Mouse (Mus musculus): ENCODE results near the gene Gm29609. TPM values are rescaled to one million over a fixed set of nuclear protein-coding genes. Genes with fewer than 3 reads are reported as not detected.
"Not testable (repeated sequence)": the region's sequence is repeated elsewhere in the genome, so short reads cannot be mapped to it uniquely, and the experiment has no call there.

The Gm29609 gene
- polyA plus RNA-seq, 1 experiment: 9.7 TPM

GRCm38 (mm10) chr5:31219474-31219873 lies 39.8 kb upstream of the Gm29609 start:
- TF ChIP-seq POLR2A (IDR thresholded peaks at IDR 0.05; ENCODE audit: control insufficient read depth, low read depth, low read length): no peak
- TF ChIP-seq CTCF (IDR thresholded peaks at IDR 0.05; ENCODE audit: control insufficient read depth, insufficient read depth, insufficient replicate concordance, low read depth, low read length): no peak
- Histone ChIP-seq H3K27ac (ENCODE audit: control insufficient read depth, insufficient read depth, low read depth, low read length) (peak overlapping the region; percentile 99), H3K27me3 (ENCODE audit: control insufficient read depth, insufficient read depth, low read length) (no peaks in the 10 kb centered on the region), H3K4me3 (ENCODE audit: control insufficient read depth, low read depth, low read length) (peak overlapping the region; percentile 99), H3K4me1 (ENCODE audit: control insufficient read depth, insufficient read depth, low read length) (no peaks in the 10 kb centered on the region), H3K36me3 (ENCODE audit: control insufficient read depth, insufficient read depth, low read length) (no peaks in the 10 kb centered on the region)

- TF ChIP-seq CTCF (IDR thresholded peaks at IDR 0.05; ENCODE audit: control insufficient read depth, insufficient read depth, insufficient replicate concordance, low read depth, low read length) (no peak), POLR2A (IDR thresholded peaks at IDR 0.05; ENCODE audit: control insufficient read depth, low read depth, low read length) (no peak)
- H3K27me3 ChIP-seq (ENCODE audit: control insufficient read depth, insufficient read depth, low read length): no peaks in the 10 kb centered on the region
- H3K4me3 ChIP-seq (ENCODE audit: control insufficient read depth, low read depth, low read length): no peak overlapping the region; the same call in 1 of the 2 replicates
- H3K27ac ChIP-seq (ENCODE audit: control insufficient read depth, insufficient read depth, low read depth, low read length): no peak overlapping the region
- no peaks in the 10 kb centered on the region for H3K36me3 ChIP-seq (ENCODE audit: control insufficient read depth, insufficient read depth, low read length)
- no peaks in the 10 kb centered on the region for H3K4me1 ChIP-seq (ENCODE audit: control insufficient read depth, insufficient read depth, low read length)
These were observed 39.4 kb upstream of the Gm29609 start for GRCm38 (mm10) chr5:31219070-31219469.

- no peaks in the 10 kb centered on the region for H3K4me1 ChIP-seq (ENCODE audit: control insufficient read depth, insufficient read depth, low read length)
- H3K27ac ChIP-seq (ENCODE audit: control insufficient read depth, insufficient read depth, low read depth, low read length): no peak overlapping the region
- no peak overlapping the region for H3K4me3 ChIP-seq (ENCODE audit: control insufficient read depth, low read depth, low read length)
- H3K27me3 ChIP-seq (ENCODE audit: control insufficient read depth, insufficient read depth, low read length): no peaks in the 10 kb centered on the region
- no peaks in the 10 kb centered on the region for H3K36me3 ChIP-seq (ENCODE audit: control insufficient read depth, insufficient read depth, low read length)
- TF ChIP-seq POLR2A (IDR thresholded peaks at IDR 0.05; ENCODE audit: control insufficient read depth, low read depth, low read length): no peak
- no peak for TF ChIP-seq CTCF (IDR thresholded peaks at IDR 0.05; ENCODE audit: control insufficient read depth, insufficient read depth, insufficient replicate concordance, low read depth, low read length)
These were observed 38.6 kb upstream of the Gm29609 start for GRCm38 (mm10) chr5:31218294-31218693.

GRCm38 (mm10) chr5:31216554-31216953 lies 36.8 kb upstream of the Gm29609 start:
- not testable (repeated sequence) for H3K27me3 ChIP-seq (ENCODE audit: control insufficient read depth, insufficient read depth, low read length); H3K4me1 ChIP-seq (ENCODE audit: control insufficient read depth, insufficient read depth, low read length); H3K27ac ChIP-seq (ENCODE audit: control insufficient read depth, insufficient read depth, low read depth, low read length); H3K4me3 ChIP-seq (ENCODE audit: control insufficient read depth, low read depth, low read length); H3K36me3 ChIP-seq (ENCODE audit: control insufficient read depth, insufficient read depth, low read length)

- H3K4me1 ChIP-seq (ENCODE audit: control insufficient read depth, insufficient read depth, low read length): peaks cover 6% of the 10 kb centered on the region
- H3K27ac ChIP-seq (ENCODE audit: control insufficient read depth, insufficient read depth, low read depth, low read length): no peak overlapping the region
- H3K4me3 ChIP-seq (ENCODE audit: control insufficient read depth, low read depth, low read length): no peak overlapping the region
- no peaks in the 10 kb centered on the region for H3K27me3 ChIP-seq (ENCODE audit: control insufficient read depth, insufficient read depth, low read length)
- TF ChIP-seq CTCF (IDR thresholded peaks at IDR 0.05; ENCODE audit: control insufficient read depth, insufficient read depth, insufficient replicate concordance, low read depth, low read length) (no peak), POLR2A (IDR thresholded peaks at IDR 0.05; ENCODE audit: control insufficient read depth, low read depth, low read length) (no peak)
- peaks cover 5% of the 10 kb centered on the region; the same call in 1 of the 2 replicates for H3K36me3 ChIP-seq (ENCODE audit: control insufficient read depth, insufficient read depth, low read length)
These were observed 24.7 kb upstream of the Gm29609 start for GRCm38 (mm10) chr5:31204421-31204820.

GRCm38 (mm10) chr5:31203866-31204265 lies 24.2 kb upstream of the Gm29609 start:
- peak overlapping the region; percentile 45; the same call in 1 of the 2 replicates for H3K4me3 ChIP-seq (ENCODE audit: control insufficient read depth, low read depth, low read length)
- no peaks in the 10 kb centered on the region for H3K27me3 ChIP-seq (ENCODE audit: control insufficient read depth, insufficient read depth, low read length)
- no peak overlapping the region for H3K27ac ChIP-seq (ENCODE audit: control insufficient read depth, insufficient read depth, low read depth, low read length)
- H3K4me1 ChIP-seq (ENCODE audit: control insufficient read depth, insufficient read depth, low read length): peaks cover 6% of the 10 kb centered on the region
- peaks cover 5% of the 10 kb centered on the region; the same call in 1 of the 2 replicates for H3K36me3 ChIP-seq (ENCODE audit: control insufficient read depth, insufficient read depth, low read length)
- no peak for TF ChIP-seq POLR2A (IDR thresholded peaks at IDR 0.05; ENCODE audit: control insufficient read depth, low read depth, low read length)
- TF ChIP-seq CTCF (IDR thresholded peaks at IDR 0.05; ENCODE audit: control insufficient read depth, insufficient read depth, insufficient replicate concordance, low read depth, low read length): no peak

GRCm38 (mm10) chr5:31202933-31203332 lies 23.2 kb upstream of the Gm29609 start:
- H3K36me3 ChIP-seq (ENCODE audit: control insufficient read depth, insufficient read depth, low read length): peaks cover 5% of the 10 kb centered on the region
- no peaks in the 10 kb centered on the region for H3K27me3 ChIP-seq (ENCODE audit: control insufficient read depth, insufficient read depth, low read length)
- peaks cover 6% of the 10 kb centered on the region for H3K4me1 ChIP-seq (ENCODE audit: control insufficient read depth, insufficient read depth, low read length)
- H3K27ac ChIP-seq (ENCODE audit: control insufficient read depth, insufficient read depth, low read depth, low read length): peak overlapping the region; percentile 97
- peak overlapping the region; percentile 95 for H3K4me3 ChIP-seq (ENCODE audit: control insufficient read depth, low read depth, low read length)
- TF ChIP-seq POLR2A (IDR thresholded peaks at IDR 0.05; ENCODE audit: control insufficient read depth, low read depth, low read length): no peak
- no peak for TF ChIP-seq CTCF (IDR thresholded peaks at IDR 0.05; ENCODE audit: control insufficient read depth, insufficient read depth, insufficient replicate concordance, low read depth, low read length)

Measured in testis, adult 2 months (tissue).